Mouse (Mus musculus): ENCODE measurements around the gene Sult4a1. TPM values are rescaled to one million over a fixed set of nuclear protein-coding genes. Genes with fewer than 3 reads are reported as not detected.

Sult4a1 gene
- total and polyA plus RNA-seq, 3 experiments = not detected

DNA sequence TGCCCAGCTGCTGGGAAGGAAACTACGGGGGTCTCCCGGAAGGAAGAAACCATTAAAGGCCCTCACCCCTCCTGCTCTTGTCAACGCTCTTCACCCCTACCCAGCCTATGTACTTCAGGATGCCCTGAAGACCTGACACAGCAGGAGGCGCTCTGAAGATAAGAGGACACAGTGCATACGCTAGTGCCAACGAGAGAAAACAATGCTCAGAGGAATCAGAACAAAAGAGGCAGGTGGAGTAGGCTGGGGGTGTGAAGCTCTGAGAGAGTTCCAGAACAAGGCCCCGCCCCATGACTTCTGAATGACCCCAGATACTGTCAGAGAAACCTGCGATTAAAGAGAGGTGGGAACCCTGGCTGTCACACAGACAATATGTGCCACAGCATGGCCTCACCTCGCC is 18.8 kb downstream of the Sult4a1 start:
- Histone ChIP-seq H3K27ac (ENCODE audit: insufficient read depth, low read depth) (no peak overlapping the region), H3K27me3 (replicated peaks) (peaks cover 81% of the 10 kb centered on the region), H3K36me3 (replicated peaks in 1 of 2; ENCODE audit: control insufficient read depth in 1 of 2, insufficient read depth in 1 of 2, low read length in 1 of 2) (no peaks in the 10 kb centered on the region), H3K4me3 (replicated peaks in 1 of 3; ENCODE audit: low read depth in 2 of 3, low read length in 2 of 3, poor library complexity in 1 of 3) (no peak overlapping the region), H3K9me3 (replicated peaks; ENCODE audit: low read length) (no peaks in the 10 kb centered on the region), H3K9ac (ENCODE audit: insufficient read depth, low read depth) (no peak overlapping the region), H3K4me2 (ENCODE audit: insufficient read depth, low read depth, poor library complexity, severe bottlenecking) (no peak overlapping the region), H3K4me1 (ENCODE audit: control insufficient read depth in 1 of 2, insufficient read depth in 2 of 2) (no peaks in the 10 kb centered on the region), H3K79me2 (replicated peaks; ENCODE audit: control insufficient read depth, extremely low read depth, insufficient read depth, poor library complexity, severe bottlenecking) (no peaks in the 10 kb centered on the region)
- in situ Hi-C loops (cut with MboI; ENCODE audit: low pct_ligation_motif_present, low pct_unique_long_range_greater_than_20kb, low sequenced_read_pairs) = no loop called here
- TF ChIP-seq ZMIZ1 (IDR thresholded peaks at IDR 0.05; ENCODE audit: low read depth, low read length) = no peak
- no peak for TF ChIP-seq MAX (IDR thresholded peaks at IDR 0.05; ENCODE audit: low read length)
- no peak for TF ChIP-seq RCOR1 (conservative IDR thresholded peaks at IDR 0.05; ENCODE audit: low read depth, low read length)
- TF ChIP-seq ETS1 (conservative IDR thresholded peaks at IDR 0.05; ENCODE audit: low read depth, low read length) = no peak
- TF ChIP-seq E2F4 (IDR thresholded peaks at IDR 0.05; ENCODE audit: insufficient replicate concordance, low read depth, low read length) = no peak
- TF ChIP-seq POLR2A (IDR thresholded peaks at IDR 0.05; ENCODE audit: low read depth, low read length) = no peak
- TF ChIP-seq MXI1 (IDR thresholded peaks at IDR 0.05; ENCODE audit: low read depth, low read length) = no peak
- no peak for TF ChIP-seq USF2 (conservative IDR thresholded peaks at IDR 0.05; ENCODE audit: low read depth, low read length)
- no peak for TF ChIP-seq JUN (IDR thresholded peaks at IDR 0.05; ENCODE audit: insufficient read depth, low read depth, low read length)
- TF ChIP-seq KAT2A (IDR thresholded peaks at IDR 0.05; ENCODE audit: insufficient replicate concordance, low read length) = no peak
- TF ChIP-seq SIN3A (IDR thresholded peaks at IDR 0.05; ENCODE audit: low read length) = no peak
- no peak for TF ChIP-seq USF1 (IDR thresholded peaks at IDR 0.05; ENCODE audit: low read depth, low read length)
- TF ChIP-seq MAZ (IDR thresholded peaks at IDR 0.05; ENCODE audit: low read depth, low read length) = no peak
- TF ChIP-seq SMC3 (IDR thresholded peaks at IDR 0.05; ENCODE audit: low read depth, low read length) = no peak
- no peak for TF ChIP-seq TBP (conservative IDR thresholded peaks at IDR 0.05; ENCODE audit: low read depth, low read length)
- TF ChIP-seq ELF1 (IDR thresholded peaks at IDR 0.05; ENCODE audit: low read depth, low read length) = no peak
- no peak for TF ChIP-seq NELFE (IDR thresholded peaks at IDR 0.05; ENCODE audit: low read depth, low read length)
- dilution Hi-C loops (cut with MboI; ENCODE audit: extremely low pct_ligation_motif_present, extremely low pct_unique_long_range_greater_than_20kb, low sequenced_read_pairs) = no loop called here
- DNase-seq (ENCODE audit: extremely low read depth) = no peak

- no peak overlapping the region for H3K27ac ChIP-seq (ENCODE audit: insufficient read depth, low read depth)
- H3K4me1 ChIP-seq (ENCODE audit: control insufficient read depth in 1 of 2, insufficient read depth in 2 of 2) = no peaks in the 10 kb centered on the region
- no peak for DNase-seq (ENCODE audit: extremely low read depth)
- H3K9ac ChIP-seq (ENCODE audit: insufficient read depth, low read depth) = no peak overlapping the region
- no peaks in the 10 kb centered on the region for H3K36me3 ChIP-seq (replicated peaks in 1 of 2; ENCODE audit: control insufficient read depth in 1 of 2, insufficient read depth in 1 of 2, low read length in 1 of 2)
- H3K4me2 ChIP-seq (ENCODE audit: insufficient read depth, low read depth, poor library complexity, severe bottlenecking) = no peak overlapping the region
- H3K4me3 ChIP-seq (replicated peaks in 1 of 3; ENCODE audit: low read depth in 2 of 3, low read length in 2 of 3, poor library complexity in 1 of 3) = no peak overlapping the region
- TF ChIP-seq USF2 (conservative IDR thresholded peaks at IDR 0.05; ENCODE audit: low read depth, low read length) (no peak), PAX5 (IDR thresholded peaks at IDR 0.05; ENCODE audit: low read length) (no peak), ELF1 (IDR thresholded peaks at IDR 0.05; ENCODE audit: low read depth, low read length) (no peak), CHD2 (IDR thresholded peaks at IDR 0.05; ENCODE audit: low read length) (no peak), ZC3H11A (IDR thresholded peaks at IDR 0.05; ENCODE audit: low read depth, low read length) (no peak), SIN3A (IDR thresholded peaks at IDR 0.05; ENCODE audit: low read length) (no peak), TBP (conservative IDR thresholded peaks at IDR 0.05; ENCODE audit: low read depth, low read length) (no peak), EP300 (IDR thresholded peaks at IDR 0.05; ENCODE audit: low read length) (no peak), POLR2AphosphoS2 (IDR thresholded peaks at IDR 0.05; ENCODE audit: low read depth, low read length) (no peak), MYC (IDR thresholded peaks at IDR 0.05; ENCODE audit: low read depth, low read length) (no peak), USF1 (IDR thresholded peaks at IDR 0.05; ENCODE audit: low read depth, low read length) (no peak), MAZ (IDR thresholded peaks at IDR 0.05; ENCODE audit: low read depth, low read length) (no peak), ZNF384 (IDR thresholded peaks at IDR 0.05; ENCODE audit: low read depth, low read length) (no peak), CTCF (conservative IDR thresholded peaks at IDR 0.05 in 1 of 2, IDR thresholded peaks at IDR 0.05 in 1 of 2; ENCODE audit: low read depth in 2 of 2, low read length in 2 of 2) (no peak), MEF2A (IDR thresholded peaks at IDR 0.05; ENCODE audit: borderline replicate concordance, low read depth, low read length) (no peak), MAFK (IDR thresholded peaks at IDR 0.05; ENCODE audit: insufficient replicate concordance, low read length) (no peak), BHLHE40 (IDR thresholded peaks at IDR 0.05; ENCODE audit: low read depth, low read length) (no peak), HCFC1 (IDR thresholded peaks at IDR 0.05; ENCODE audit: low read depth, low read length) (no peak), SMC3 (IDR thresholded peaks at IDR 0.05; ENCODE audit: low read depth, low read length) (no peak)
- H3K79me2 ChIP-seq (replicated peaks; ENCODE audit: control insufficient read depth, extremely low read depth, insufficient read depth, poor library complexity, severe bottlenecking) = no peaks in the 10 kb centered on the region
- H3K9me3 ChIP-seq (replicated peaks; ENCODE audit: low read length) = no peaks in the 10 kb centered on the region
- dilution Hi-C loops (cut with MboI; ENCODE audit: extremely low pct_ligation_motif_present, extremely low pct_unique_long_range_greater_than_20kb, low sequenced_read_pairs) = no loop called here
- in situ Hi-C loops (cut with MboI; ENCODE audit: low pct_ligation_motif_present, low pct_unique_long_range_greater_than_20kb, low sequenced_read_pairs) = no loop called here
- H3K27me3 ChIP-seq (replicated peaks) = peaks cover 84% of the 10 kb centered on the region
Measured at GRCm38 (mm10) chr15:84086364-84086763, 19.2 kb downstream of the Sult4a1 start.

Measured in CH12.LX (cell line).